Mouse (Mus musculus): Measurements from ENCODE around the gene 2210016L21Rik.
"Not testable (repeated sequence)": the region's sequence is repeated elsewhere in the genome, so short reads cannot be mapped to it uniquely, and the experiment has no call there.

The 2210016L21Rik gene

GRCm38 (mm10) chr5:114942074-114942765 lies at the start of gene 2210016L21Rik:
Gene 2210016L21Rik (plus strand): TSS chr5:114942158.
- peak; percentile 91 for DNase-seq

- no peak for DNase-seq
These were observed 46.4 kb upstream of the 2210016L21Rik start for GRCm38 (mm10) chr5:114895542-114895941.

GRCm38 (mm10) chr5:114896688-114897373 lies 45.1 kb upstream of the 2210016L21Rik start, which contains the start of gene Oasl2:
Gene Oasl2 (plus strand): TSS chr5:114896936.
- DNase-seq = no peak

- peak; percentile 55 for DNase-seq
These were observed 44.6 kb upstream of the 2210016L21Rik start for GRCm38 (mm10) chr5:114897374-114897793.

- no peak for DNase-seq
These were observed 43.1 kb upstream of the 2210016L21Rik start for GRCm38 (mm10) chr5:114898857-114899256.

- DNase-seq = peak; percentile 69
These were observed 39.5 kb upstream of the 2210016L21Rik start for GRCm38 (mm10) chr5:114902413-114902812.

GRCm38 (mm10) chr5:114908598-114909305 lies 33.2 kb upstream of the 2210016L21Rik start:
- DNase-seq = no peak

- DNase-seq = peak; percentile 40
These were observed 28.3 kb upstream of the 2210016L21Rik start for GRCm38 (mm10) chr5:114913686-114914085.

- DNase-seq = no peak
These were observed 27.1 kb upstream of the 2210016L21Rik start for GRCm38 (mm10) chr5:114914855-114915254.

- DNase-seq = no peak
These were observed 26.1 kb upstream of the 2210016L21Rik start for GRCm38 (mm10) chr5:114915854-114916253.

- DNase-seq = no peak
These were observed 25.2 kb upstream of the 2210016L21Rik start for GRCm38 (mm10) chr5:114916777-114917176.

GRCm38 (mm10) chr5:114917357-114917756 lies 24.6 kb upstream of the 2210016L21Rik start:
- DNase-seq = not testable (repeated sequence)

- peak; percentile 66 for DNase-seq
These were observed 20.2 kb upstream of the 2210016L21Rik start for GRCm38 (mm10) chr5:114921551-114922365.

GRCm38 (mm10) chr5:114922366-114922731 lies 19.6 kb upstream of the 2210016L21Rik start:
- no peak for DNase-seq

GRCm38 (mm10) chr5:114922998-114923473 lies 18.9 kb upstream of the 2210016L21Rik start, which contains the start of gene Oasl1:
Gene Oasl1 (plus strand): TSS chr5:114923240.
- DNase-seq = peak; percentile 70

GRCm38 (mm10) chr5:114926153-114926684 lies 15.7 kb upstream of the 2210016L21Rik start:
- no peak for DNase-seq

- DNase-seq = no peak
These were observed 15.2 kb upstream of the 2210016L21Rik start for GRCm38 (mm10) chr5:114926753-114927152.

GRCm38 (mm10) chr5:114931626-114932025 lies 10.3 kb upstream of the 2210016L21Rik start:
- no peak for DNase-seq

GRCm38 (mm10) chr5:114933206-114933605 lies 8.8 kb upstream of the 2210016L21Rik start:
- DNase-seq = peak; percentile 66

- DNase-seq = no peak
These were observed 6.1 kb upstream of the 2210016L21Rik start for GRCm38 (mm10) chr5:114935838-114936237.

GRCm38 (mm10) chr5:114941138-114941537 lies 820 bp upstream of the 2210016L21Rik start:
- DNase-seq = not testable (repeated sequence)

- DNase-seq = no peak
These were observed 790 bp downstream of the 2210016L21Rik start for GRCm38 (mm10) chr5:114942766-114943130.
